Mouse (Mus musculus) ES-E14 (cell line): ENCODE data around the gene Elane.

Source experiments
- HCFC1 ChIP-seq: IDR thresholded peaks from 2 replicates; pipeline ENCODE4 v1.6.1; 2012; ENCODE audit warnings: low read length, inconsistent platforms, borderline replicate concordance; ENCODE audit not compliant: insufficient read depth
- ZC3H11A ChIP-seq: IDR thresholded peaks from 2 replicates; pipeline ENCODE4 v1.6.1; 2012; ENCODE audit warnings: low read depth, mild to moderate bottlenecking, inconsistent platforms, low read length, borderline replicate concordance
- ZNF384 ChIP-seq: IDR thresholded peaks from 2 replicates; pipeline ENCODE4 v1.6.1; 2012; ENCODE audit warnings: low read depth, low read length, inconsistent platforms

- no peak for TF ChIP-seq ZNF384
- no peak for TF ChIP-seq ZC3H11A
- TF ChIP-seq HCFC1: no peak; the same call in 1 of the 2 replicates
These were observed 30.4 kb upstream of the Elane start for GRCm38 (mm10) chr10:79855558-79856184.
